Mouse (Mus musculus) stomach, embryonic 16.5 days (tissue): ENCODE measurements around the gene Cnksr3. TPM values are rescaled to one million over a fixed set of nuclear protein-coding genes. Genes with fewer than 3 reads are reported as not detected.
A peak's percentile ranks its signal among the peaks of the same experiment; 100 is the strongest.

Source experiments
- ATAC-seq: fragments of 200-750 bp; cut with Nextera tagmentation; 2 replicates; pipeline ENCODE4 v1.8.0; 2017; ENCODE audit warnings: moderate number of reproducible peaks, moderate TSS enrichment; ENCODE audit not compliant: insufficient read depth, low FRiP score
- H3K27ac ChIP-seq: fragments of 300-500 bp; sonication (generic); 2 replicates; pipeline ENCODE4 v1.5.1; 2014; ENCODE audit warnings: low read length
- H3K27me3 ChIP-seq: fragments of 300-500 bp; sonication (generic); 2 replicates; pipeline ENCODE4 v1.6.1; 2014; ENCODE audit warnings: low read length, control low read depth, mixed read lengths; ENCODE audit not compliant: control insufficient read depth, insufficient read depth
- H3K36me3 ChIP-seq: fragments of 300-500 bp; sonication (generic); 2 replicates; pipeline ENCODE4 v1.6.1; 2014; ENCODE audit warnings: low read length; ENCODE audit not compliant: control insufficient read depth, insufficient read depth
- H3K4me1 ChIP-seq: fragments of 300-500 bp; sonication (generic); 2 replicates; pipeline ENCODE4 v1.6.1; 2014; ENCODE audit warnings: low read length, control low read depth, mixed read lengths; ENCODE audit not compliant: control insufficient read depth, insufficient read depth
- H3K4me2 ChIP-seq: fragments of 300-500 bp; sonication (generic); 2 replicates; pipeline ENCODE4 v1.6.1; 2014; ENCODE audit warnings: low read depth, low read length, mixed read lengths
- H3K4me3 ChIP-seq: fragments of 300-500 bp; sonication (generic); replicated peaks from 2 replicates; pipeline ENCODE4 v1.5.1; 2014; ENCODE audit warnings: mild to moderate bottlenecking, low read length
- H3K9ac ChIP-seq: fragments of 300-500 bp; sonication (generic); 2 replicates; pipeline ENCODE4 v1.6.1; 2014; ENCODE audit warnings: low read length
- H3K9me3 ChIP-seq: fragments of 300-500 bp; sonication (generic); replicated peaks from 2 replicates; pipeline ENCODE4 v1.6.1; 2016; ENCODE audit warnings: low read length, control low read depth; ENCODE audit not compliant: control insufficient read depth
- WGBS: fragments of 180-500 bp; shearing (Covaris S2); extraction: QIAGEN DNeasy Blood & Tissue Kit; methylation state at CpG from one replicate; pipeline ENCODE4 v1.1.7; 2014; 5-methylcytosine and 5-hydroxymethylcytosine counted together
- polyA plus RNA-seq: library from polyadenylated mRNA; unstranded; fragments of >200 nt; fragmentation: Nextera tagmentation; extraction: Ambion mirVana; gene quantifications from 2 replicates; pipeline ENCODE4 v1.2.1, GENCODE M21; 2015

The Cnksr3 gene
- polyA plus RNA-seq, 1 experiment from 2014 or later = 14.8 TPM

- WGBS = 2% methylated on average over 10 of the region's 10 CpGs
- H3K4me1 ChIP-seq = peaks cover 41% of the 10 kb centered on the region
- H3K4me2 ChIP-seq = peak overlapping the region; percentile 57
- peak overlapping the region; percentile 89 for H3K4me3 ChIP-seq
- no peaks in the 10 kb centered on the region for H3K9me3 ChIP-seq
- H3K27ac ChIP-seq = peak overlapping the region; percentile 96
- no peaks in the 10 kb centered on the region for H3K36me3 ChIP-seq
- ATAC-seq = peak; percentile 45
- no peaks in the 10 kb centered on the region for H3K27me3 ChIP-seq
- peak overlapping the region; percentile 91 for H3K9ac ChIP-seq
These were observed 500 bp upstream of the Cnksr3 start for GRCm38 (mm10) chr10:7212537-7212936.

GRCm38 (mm10) chr10:7210991-7211695, 894 bp downstream of the Cnksr3 start:
- H3K9ac ChIP-seq = peak overlapping the region; percentile 91
- H3K36me3 ChIP-seq = no peaks in the 10 kb centered on the region
- H3K4me2 ChIP-seq = peak overlapping the region; percentile 57
- H3K4me3 ChIP-seq = peak overlapping the region; percentile 89
- ATAC-seq = peak; percentile 78
- under 1% methylated on average over 41 of the region's 41 CpGs for whole genome bisulfite sequencing
- peaks cover 42% of the 10 kb centered on the region for H3K4me1 ChIP-seq
- no peaks in the 10 kb centered on the region for H3K27me3 ChIP-seq
- no peaks in the 10 kb centered on the region for H3K9me3 ChIP-seq
- peak overlapping the region; percentile 96 for H3K27ac ChIP-seq

DNA sequence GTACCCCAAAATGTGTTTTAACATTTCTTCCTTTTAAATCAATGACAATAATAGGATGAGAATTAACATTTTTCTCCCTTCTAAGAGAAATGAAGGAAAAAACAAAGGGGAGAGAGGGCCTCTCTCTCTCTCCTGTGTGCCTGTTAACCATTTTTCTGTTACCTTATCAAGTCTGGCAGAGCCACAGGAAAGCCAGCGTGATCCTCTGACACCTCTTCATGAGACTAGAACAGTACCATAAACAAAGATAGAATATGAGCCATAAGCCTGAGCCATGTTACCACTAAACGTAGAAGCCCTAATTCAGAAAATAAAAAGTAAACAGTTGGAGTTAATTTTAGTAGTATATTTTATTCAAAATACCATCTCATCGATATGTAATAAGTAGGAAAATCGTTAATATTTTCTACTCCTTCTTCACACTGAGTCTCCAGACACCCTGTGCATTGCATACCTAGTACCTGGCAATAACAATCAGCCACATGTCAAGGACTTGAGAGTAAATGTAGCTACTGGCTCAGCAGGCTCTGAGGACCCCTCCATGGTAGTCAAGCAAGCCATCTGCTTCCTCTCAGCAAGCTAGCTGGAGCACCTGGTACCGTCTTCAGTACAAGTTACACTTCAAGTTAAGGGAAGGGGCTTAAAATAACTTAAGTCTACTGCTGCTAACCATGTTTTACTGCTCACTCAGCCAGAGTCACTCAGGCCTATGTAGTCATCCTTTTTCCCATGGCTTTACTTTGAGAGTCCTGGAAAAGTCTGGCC, 2.2 kb downstream of the Cnksr3 start:
- peaks cover 42% of the 10 kb centered on the region for H3K4me1 ChIP-seq
- H3K9ac ChIP-seq = peak overlapping the region; percentile 91
- H3K36me3 ChIP-seq = no peaks in the 10 kb centered on the region
- H3K27ac ChIP-seq = 0 out of 2 replicates have a peak overlapping the region, but pooled peaks have one; percentile 8
- 55% methylated on average over 5 of the region's 5 CpGs for WGBS
- H3K4me2 ChIP-seq = peak overlapping the region; percentile 57
- H3K4me3 ChIP-seq = peak overlapping the region; percentile 89
- no peaks in the 10 kb centered on the region for H3K9me3 ChIP-seq
- H3K27me3 ChIP-seq = no peaks in the 10 kb centered on the region
- ATAC-seq = no peak

GRCm38 (mm10) chr10:7208859-7209441, 3.1 kb downstream of the Cnksr3 start:
- Histone ChIP-seq H3K27ac (no peak overlapping the region), H3K36me3 (no peaks in the 10 kb centered on the region), H3K9ac (no peak overlapping the region), H3K9me3 (no peaks in the 10 kb centered on the region), H3K27me3 (no peaks in the 10 kb centered on the region), H3K4me3 (no peak overlapping the region), H3K4me2 (peak overlapping the region; percentile 57; the same call in 1 of the 2 replicates), H3K4me1 (peaks cover 40% of the 10 kb centered on the region)
- no peak for ATAC-seq
- WGBS = 58% methylated on average over 10 of the region's 10 CpGs

DNA sequence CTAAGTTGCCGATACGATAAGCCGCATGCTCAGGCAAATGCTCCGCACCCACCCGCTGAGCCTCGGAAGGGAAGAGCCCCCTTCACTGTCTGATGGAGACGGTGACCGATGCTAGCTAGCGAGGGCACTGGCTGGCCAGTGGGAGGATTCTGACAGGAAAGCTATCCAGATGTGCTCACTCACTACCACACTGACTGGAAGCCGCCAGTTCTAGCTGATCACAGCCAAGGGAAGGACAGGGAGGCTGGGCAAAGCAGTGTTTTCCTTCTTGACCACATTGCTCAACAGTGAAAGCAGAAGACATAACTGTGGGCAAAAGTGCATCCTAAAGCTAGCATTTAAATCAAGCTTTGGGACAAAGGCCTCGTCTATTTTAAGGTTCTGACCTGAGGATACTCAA, 4.7 kb downstream of the Cnksr3 start:
- H3K36me3 ChIP-seq = no peaks in the 10 kb centered on the region
- H3K4me3 ChIP-seq = no peak overlapping the region
- peaks cover 27% of the 10 kb centered on the region for H3K4me1 ChIP-seq
- 66% methylated on average over 11 of the region's 11 CpGs for WGBS
- ATAC-seq = no peak
- no peak overlapping the region for H3K9ac ChIP-seq
- no peak overlapping the region for H3K27ac ChIP-seq
- H3K9me3 ChIP-seq = no peaks in the 10 kb centered on the region
- H3K27me3 ChIP-seq = no peaks in the 10 kb centered on the region
- 0 out of 2 replicates have a peak overlapping the region, but pooled peaks have one; percentile 13 for H3K4me2 ChIP-seq

GRCm38 (mm10) chr10:7206571-7206970, 5.5 kb downstream of the Cnksr3 start:
- Histone ChIP-seq H3K4me3 (no peak overlapping the region), H3K36me3 (no peaks in the 10 kb centered on the region), H3K27me3 (no peaks in the 10 kb centered on the region), H3K27ac (no peak overlapping the region), H3K9ac (no peak overlapping the region), H3K4me1 (peaks cover 27% of the 10 kb centered on the region), H3K4me2 (no peak overlapping the region), H3K9me3 (no peaks in the 10 kb centered on the region)
- ATAC-seq = no peak
- WGBS = 70% methylated on average over 7 of the region's 7 CpGs

- H3K27ac ChIP-seq = no peak overlapping the region
- no peak overlapping the region for H3K9ac ChIP-seq
- no peak for ATAC-seq
- peaks cover 27% of the 10 kb centered on the region for H3K4me1 ChIP-seq
- H3K27me3 ChIP-seq = no peaks in the 10 kb centered on the region
- H3K36me3 ChIP-seq = no peaks in the 10 kb centered on the region
- H3K4me3 ChIP-seq = no peak overlapping the region
- no peaks in the 10 kb centered on the region for H3K9me3 ChIP-seq
- 82% methylated on average over 3 of the region's 3 CpGs for WGBS
- H3K4me2 ChIP-seq = no peak overlapping the region
These were observed 6.5 kb downstream of the Cnksr3 start for GRCm38 (mm10) chr10:7205576-7205975.

- Histone ChIP-seq H3K4me3 (no peak overlapping the region), H3K9me3 (no peaks in the 10 kb centered on the region), H3K4me2 (no peak overlapping the region), H3K4me1 (peaks cover 22% of the 10 kb centered on the region), H3K9ac (no peak overlapping the region), H3K27ac (no peak overlapping the region), H3K27me3 (no peaks in the 10 kb centered on the region), H3K36me3 (no peaks in the 10 kb centered on the region)
- 77% methylated on average over 3 of the region's 3 CpGs for WGBS
- ATAC-seq = no peak
These were observed 7.1 kb downstream of the Cnksr3 start for GRCm38 (mm10) chr10:7204953-7205352.

DNA sequence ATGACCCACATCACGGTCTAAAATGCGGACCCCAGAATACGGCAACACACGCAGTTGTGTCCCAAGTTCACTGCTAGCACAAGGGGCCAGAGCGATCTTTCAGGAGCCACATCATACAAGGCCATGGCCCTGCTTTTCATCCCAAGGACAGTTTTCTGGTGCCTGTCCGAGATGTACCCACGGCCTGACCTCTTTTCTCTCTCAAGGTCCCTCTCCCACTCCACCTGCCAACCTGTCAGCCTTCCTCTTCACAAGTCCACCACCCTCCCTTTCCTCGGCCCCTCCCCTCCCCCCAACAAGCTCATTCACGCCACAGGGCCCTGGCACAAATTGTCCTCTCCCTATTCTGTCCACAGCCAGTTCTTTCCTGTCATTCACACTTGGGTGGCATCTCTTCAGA, 9.5 kb downstream of the Cnksr3 start:
- no peaks in the 10 kb centered on the region for H3K9me3 ChIP-seq
- no peaks in the 10 kb centered on the region for H3K36me3 ChIP-seq
- H3K9ac ChIP-seq = no peak overlapping the region
- ATAC-seq = no peak
- H3K27ac ChIP-seq = no peak overlapping the region
- no peak overlapping the region for H3K4me3 ChIP-seq
- H3K27me3 ChIP-seq = no peaks in the 10 kb centered on the region
- peaks cover 2% of the 10 kb centered on the region; the same call in 1 of the 2 replicates for H3K4me1 ChIP-seq
- H3K4me2 ChIP-seq = no peak overlapping the region
- 86% methylated on average over 9 of the region's 9 CpGs for WGBS
